Mouse (Mus musculus) MEL (cell line): ENCODE measurements at regions not wholly inside any gene's neighbourhood (a gene's known extent, or its start where the extent isn't known, plus 50 kb on each side); places are given as distances from the start of the nearest gene placed in this dataset.

Source experiments
- CTCF ChIP-seq, 3 experiments: IDR thresholded peaks in 2 of 3; conservative IDR thresholded peaks in 1 of 3; 2 replicates each; pipeline ENCODE4 v1.5.1; 2011 to 2012; ENCODE audit warnings: low read length in 3 of 3, low read depth in 2 of 3, mild to moderate bottlenecking in 2 of 3, improper control_type of control experiment in 1 of 3, inconsistent platforms in 1 of 3, mixed read lengths in 1 of 3, moderate library complexity in 1 of 3; ENCODE audit not compliant: control insufficient read depth in 1 of 3, insufficient read depth in 1 of 3, poor library complexity in 1 of 3, severe bottlenecking in 1 of 3
- ELF1 ChIP-seq: IDR thresholded peaks from 2 replicates; pipeline ENCODE4 v1.6.1; 2014; ENCODE audit warnings: low read depth, mild to moderate bottlenecking, inconsistent platforms, low read length, improper control_type of control experiment, moderate library complexity
- EP300 ChIP-seq, 2 experiments: IDR thresholded peaks; 2 replicates each; pipeline ENCODE4 v1.6.1; 2011; ENCODE audit warnings: improper control_type of control experiment in 2 of 2, low read length in 2 of 2, low read depth in 1 of 2, mild to moderate bottlenecking in 1 of 2
- POLR2A ChIP-seq, 2 experiments: IDR thresholded peaks; 2 replicates each; pipeline ENCODE4 v1.6.1; 2011 to 2012; ENCODE audit warnings: low read length in 2 of 2, mild to moderate bottlenecking in 2 of 2, control low read depth in 1 of 2, improper control_type of control experiment in 1 of 2, low read depth in 1 of 2, moderate library complexity in 1 of 2; ENCODE audit not compliant: control insufficient read depth in 1 of 2, insufficient read depth in 1 of 2, poor library complexity in 1 of 2
- RCOR1 ChIP-seq: IDR thresholded peaks from 2 replicates; pipeline ENCODE4 v1.6.1; 2012; ENCODE audit warnings: low read depth, mild to moderate bottlenecking, inconsistent platforms, low read length, improper control_type of control experiment
- ZNF384 ChIP-seq: IDR thresholded peaks from 2 replicates; pipeline ENCODE4 v1.6.1; 2012; ENCODE audit warnings: low read depth, mild to moderate bottlenecking, inconsistent platforms, low read length, improper control_type of control experiment

- TF ChIP-seq EP300 (IDR thresholded peaks at IDR 0.05; ENCODE audit: low read depth in 1 of 2, low read length in 2 of 2) (no peak), ZNF384 (no peak), POLR2A (IDR thresholded peaks at IDR 0.05; ENCODE audit: control insufficient read depth in 1 of 2, insufficient read depth in 1 of 2, low read depth in 1 of 2, low read length in 2 of 2, poor library complexity in 1 of 2) (no peak), ELF1 (no peak), CTCF (IDR thresholded peaks at IDR 0.05 in 2 of 3, conservative IDR thresholded peaks at IDR 0.05 in 1 of 3; ENCODE audit: control insufficient read depth in 1 of 3, insufficient read depth in 1 of 3, low read depth in 2 of 3, low read length in 3 of 3, poor library complexity in 1 of 3, severe bottlenecking in 1 of 3) (no peak), RCOR1 (no peak)
Observed at GRCm38 (mm10) chr6:98099126-98099525, 243.4 kb downstream of the Gm765 start.
